Mouse (Mus musculus): ENCODE data around the gene Rdm1. TPM values are rescaled to one million over a fixed set of nuclear protein-coding genes. Genes with fewer than 3 reads are reported as not detected.
A peak's percentile ranks its signal among the peaks of the same experiment; 100 is the strongest.
"Not testable (repeated sequence)": the region's sequence is repeated elsewhere in the genome, so short reads cannot be mapped to it uniquely, and the experiment has no call there.

Rdm1 gene
- 1 to 10 TPM; 8.4 to 10.0 TPM for total RNA-seq (2021)
- long read RNA-seq, experiment 1, transcript Rdm1-201 (7 exons, 1,124 nt) = major isoform, 5 of 6 reads
- long read RNA-seq, experiment 1, partial matches to known transcripts = 0 of 6 reads
- long read RNA-seq, experiment 1, other reads (novel, unspliced or antisense) = 0 of 6 reads
- long read RNA-seq, experiment 2, transcript Rdm1-201 (7 exons, 1,124 nt) = major isoform, 8 of 11 reads
- long read RNA-seq, experiment 2, partial matches to known transcripts = 1 of 11 reads
- long read RNA-seq, experiment 2, other reads (novel, unspliced or antisense) = 2 of 11 reads

- no peak for TF ChIP-seq CTCF (conservative IDR thresholded peaks at IDR 0.05)
- Histone ChIP-seq H3K4me3 (peak within 1 kb of the TSS; percentile 68), H3K27ac (peak within 1 kb of the TSS; percentile 93)
- peak; percentile 71 to 77 for DNase-seq (ENCODE audit: low spot score in 2 of 2)
These were observed at the start of gene Rdm1 for GRCm38 (mm10) chr11:101626995-101627856. Rdm1 (plus strand) TSS chr11:101627195.

DNA sequence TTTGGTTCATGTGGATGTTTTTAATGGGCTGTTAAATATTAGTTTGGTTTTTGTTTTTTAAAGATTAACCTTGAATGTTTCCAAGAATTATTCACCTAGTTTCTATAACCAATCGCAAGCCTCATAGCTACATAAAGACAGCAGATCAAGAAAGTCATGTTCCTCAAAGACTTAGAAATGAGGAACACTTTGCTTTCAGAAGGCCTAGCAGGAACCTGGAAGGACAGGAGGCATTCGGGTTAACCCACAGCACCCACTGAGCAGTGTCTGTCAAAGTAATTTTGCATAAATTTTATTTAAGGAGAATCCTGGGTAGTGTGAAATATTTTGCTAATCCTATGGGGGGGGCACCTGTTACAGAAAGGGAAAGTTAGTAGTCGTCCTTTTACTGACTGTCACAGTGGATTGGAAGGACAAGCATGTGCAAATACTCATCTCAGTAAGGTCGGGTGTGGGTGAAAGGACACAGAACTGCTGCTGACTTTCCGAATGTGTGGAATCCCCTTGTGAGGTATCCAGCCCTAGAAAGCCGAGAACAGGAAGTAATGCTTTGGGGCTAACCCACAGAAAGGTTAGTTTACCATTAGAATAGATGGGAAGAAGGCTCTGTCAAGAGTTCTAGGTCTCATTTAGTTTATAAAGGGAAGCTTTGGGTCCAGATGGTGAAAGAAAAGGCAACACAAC, 45.8 kb upstream of the Rdm1 start:
- Histone ChIP-seq H3K27ac (no peak overlapping the region), H3K4me3 (no peak overlapping the region)
- DNase-seq (ENCODE audit: low spot score in 2 of 2) = no peak
- no peak for TF ChIP-seq CTCF (conservative IDR thresholded peaks at IDR 0.05)

- H3K4me3 ChIP-seq = peak within 1 kb of the TSS; percentile 52
- no peak for DNase-seq (ENCODE audit: low spot score in 2 of 2)
- no peak within 1 kb of the TSS for H3K27ac ChIP-seq
- TF ChIP-seq CTCF (conservative IDR thresholded peaks at IDR 0.05) = no peak
These were observed 44.6 kb upstream of the Rdm1 start, which contains the start of gene Tmem106a for GRCm38 (mm10) chr11:101582054-101583035. Tmem106a (plus strand) TSS chr11:101582242.

GRCm38 (mm10) chr11:101583205-101583604, 43.8 kb upstream of the Rdm1 start:
- Histone ChIP-seq H3K4me3 (no peak overlapping the region), H3K27ac (no peak overlapping the region)
- no peak for DNase-seq (ENCODE audit: low spot score in 2 of 2)
- no peak for TF ChIP-seq CTCF (conservative IDR thresholded peaks at IDR 0.05)

DNA sequence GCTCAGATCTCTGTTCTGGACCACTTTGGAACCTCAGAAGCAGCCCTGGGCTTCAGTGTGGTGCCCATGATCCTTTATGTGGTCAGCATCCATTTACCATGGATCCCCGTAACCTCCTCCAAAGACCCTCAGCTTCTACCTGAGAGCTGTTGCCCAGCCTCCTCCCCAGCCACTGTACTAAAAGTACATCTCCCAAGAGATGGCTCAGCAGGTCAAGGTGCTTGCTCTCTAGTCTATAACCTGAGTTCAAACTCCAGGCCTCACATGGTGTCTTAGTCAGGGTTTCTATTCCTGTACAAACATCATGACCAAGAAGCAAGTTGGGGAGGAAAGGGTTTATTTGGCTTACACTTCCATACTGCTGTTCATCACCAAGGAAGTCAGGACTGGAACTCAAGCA, 42.0 kb upstream of the Rdm1 start:
- H3K4me3 ChIP-seq; H3K27ac ChIP-seq; DNase-seq (ENCODE audit: low spot score in 2 of 2): not testable (repeated sequence)

DNA sequence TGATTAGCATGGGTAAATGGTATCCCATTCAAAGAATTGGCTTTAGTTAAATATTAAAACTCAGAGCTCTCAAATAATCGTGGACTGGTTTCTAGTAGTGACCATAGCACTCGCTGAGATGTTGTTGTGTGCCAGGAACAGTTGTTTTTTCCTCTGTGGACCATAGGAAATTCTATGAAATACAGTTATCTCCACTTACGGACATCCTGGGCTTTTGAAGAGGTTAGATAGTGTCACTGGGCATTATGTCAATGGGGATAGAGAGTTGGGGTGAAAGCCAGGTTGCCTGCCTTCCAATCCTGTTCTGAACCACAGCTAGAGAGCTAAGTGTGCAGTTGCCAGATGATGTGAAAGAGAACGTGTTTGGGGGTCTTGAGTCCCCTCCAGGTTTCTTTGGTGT, 41.2 kb upstream of the Rdm1 start:
- no peak for DNase-seq (ENCODE audit: low spot score in 2 of 2)
- no peak overlapping the region for H3K27ac ChIP-seq
- TF ChIP-seq CTCF (conservative IDR thresholded peaks at IDR 0.05) = no peak
- no peak overlapping the region for H3K4me3 ChIP-seq

DNA sequence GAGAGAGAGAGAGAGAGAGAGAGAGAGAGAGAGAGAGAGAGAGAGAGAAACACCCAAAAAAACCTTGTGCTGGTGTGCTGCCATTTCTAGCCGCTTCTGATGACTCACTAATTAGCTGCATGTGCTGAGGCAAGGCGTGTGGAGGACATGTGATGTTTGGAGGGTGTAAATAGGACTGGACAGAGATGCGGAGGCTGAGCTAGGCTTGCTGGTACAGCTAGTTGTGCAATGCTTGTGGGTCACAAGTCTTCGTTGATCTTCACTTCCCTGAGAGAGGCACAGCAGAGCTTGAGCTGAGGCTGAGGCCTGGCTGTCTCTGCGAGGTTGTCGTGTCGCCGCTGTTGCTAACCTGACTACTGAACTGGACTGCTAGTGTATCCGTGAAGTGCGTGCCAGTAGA, 39.3 kb upstream of the Rdm1 start:
- H3K4me3 ChIP-seq = no peak overlapping the region
- DNase-seq (ENCODE audit: low spot score in 2 of 2) = peak in 1 of 2 experiments; percentile 49
- H3K27ac ChIP-seq = peak overlapping the region; percentile 37; the same call in 1 of the 2 replicates
- TF ChIP-seq CTCF (conservative IDR thresholded peaks at IDR 0.05) = no peak

GRCm38 (mm10) chr11:101588868-101589267, 38.1 kb upstream of the Rdm1 start:
- DNase-seq (ENCODE audit: low spot score in 2 of 2) = no peak
- TF ChIP-seq CTCF (conservative IDR thresholded peaks at IDR 0.05) = no peak

DNA sequence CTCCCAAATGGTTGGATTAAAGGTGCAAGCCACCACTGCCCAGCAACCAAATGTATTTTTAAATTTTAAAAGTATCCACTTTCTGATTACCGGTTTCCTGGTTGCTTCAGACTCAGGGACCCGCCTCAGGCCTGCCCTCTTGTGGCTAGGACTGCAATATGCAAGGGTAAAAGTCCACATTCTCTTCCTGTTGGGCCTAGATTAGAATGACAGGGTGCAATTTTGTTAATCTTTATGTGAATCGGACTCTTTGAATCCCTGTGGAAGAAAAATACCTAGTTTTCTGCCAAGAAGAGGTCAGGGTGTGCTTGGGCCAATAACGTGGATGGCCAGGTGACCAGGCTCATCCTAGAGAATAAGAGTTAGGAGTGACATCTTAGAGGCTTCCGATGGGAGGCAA, 37.6 kb upstream of the Rdm1 start:
- peak; percentile 94 for TF ChIP-seq CTCF (conservative IDR thresholded peaks at IDR 0.05)
- Histone ChIP-seq H3K4me3 (no peak overlapping the region), H3K27ac (no peak overlapping the region)
- peak; percentile 30 to 80 for DNase-seq (ENCODE audit: low spot score in 2 of 2)

More at GRCm38 (mm10) chr11:101588868-101589267, 38.1 kb upstream of the Rdm1 start:
- Histone ChIP-seq H3K27ac (no peak overlapping the region), H3K4me3 (no peak overlapping the region)

DNA sequence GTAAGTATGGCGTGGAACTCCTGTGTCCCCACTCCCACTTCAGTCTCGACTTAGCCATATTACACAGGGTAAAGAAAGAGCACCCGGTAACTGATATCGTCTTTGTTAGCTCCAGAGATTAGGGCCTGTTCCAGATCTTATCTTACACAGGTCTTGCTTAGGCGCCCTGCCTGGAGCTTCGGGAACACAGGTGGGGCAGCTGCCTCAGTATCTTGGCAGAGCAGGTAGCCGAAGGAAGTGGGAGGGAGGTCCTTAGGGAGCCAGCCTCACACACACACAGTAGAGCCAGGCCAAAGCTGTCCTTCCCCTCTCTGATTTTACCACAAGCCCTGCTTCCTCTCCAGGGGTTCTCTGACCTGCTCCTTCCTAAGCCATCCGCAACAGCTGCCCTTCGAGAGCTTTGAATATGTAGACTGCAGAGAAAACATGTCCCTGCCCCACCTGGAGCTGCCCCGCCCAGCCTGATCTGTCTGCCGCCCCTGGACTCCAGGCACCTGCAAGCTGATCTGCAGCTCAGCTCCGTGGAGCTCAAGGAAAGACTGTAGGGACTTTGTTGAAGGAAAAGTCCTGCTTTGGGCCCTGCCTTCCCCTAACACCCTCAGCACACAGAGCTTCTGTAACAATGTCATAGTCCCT, 36.9 kb upstream of the Rdm1 start:
- no peak for TF ChIP-seq CTCF (conservative IDR thresholded peaks at IDR 0.05)
- no peak for DNase-seq (ENCODE audit: low spot score in 2 of 2)
- H3K27ac ChIP-seq = no peak overlapping the region
- no peak overlapping the region for H3K4me3 ChIP-seq

DNA sequence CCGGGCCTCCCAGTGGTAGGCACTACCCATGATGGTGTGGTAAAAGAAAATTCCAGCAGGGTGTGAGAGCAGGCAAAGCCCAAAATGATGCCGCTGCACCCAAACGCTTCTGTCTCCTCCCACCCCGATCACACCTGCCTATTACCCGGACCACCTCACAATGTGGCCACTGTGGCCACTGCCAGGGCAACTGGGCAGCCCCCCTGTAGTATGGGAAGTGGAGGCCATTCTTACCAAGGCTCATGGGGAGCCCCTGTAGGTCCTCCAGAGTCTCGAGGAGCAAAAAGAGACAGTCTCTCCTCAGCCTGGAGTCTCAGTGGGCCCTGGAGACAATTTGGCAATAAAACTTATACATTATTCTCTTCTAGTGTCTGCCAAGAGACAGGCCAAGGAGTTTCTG, 27.8 kb upstream of the Rdm1 start, which contains the start of gene Gm11634:
TSS of gene Gm11634 (minus strand) at position 101 of the 400 bp plus-strand sequence.
- Histone ChIP-seq H3K4me3 (no peak within 1 kb of the TSS), H3K27ac (no peak within 1 kb of the TSS)
- DNase-seq (ENCODE audit: low spot score in 2 of 2) = no peak
- TF ChIP-seq CTCF (conservative IDR thresholded peaks at IDR 0.05) = no peak
